Mouse (Mus musculus): ENCODE results near the gene Gm6685. TPM values are rescaled to one million over a fixed set of nuclear protein-coding genes. Genes with fewer than 3 reads are reported as not detected.

Gm6685 gene
- polyA plus RNA-seq (2014; fragmentation: Illumina TruSeq; extraction: RNeasy Lipid Tissue Mini Kit (QIAGEN cat#74804)), result not detected

GRCm38 (mm10) chr11:28339224-28340150 is at the start of gene Gm6685:
TSS of gene Gm6685 (minus strand) at chr11:28339867.

Other genes starting within 250 kb of the Gm6685 start
- 5.1 TPM for gene Ccdc85a, start 244.5 kb upstream of the Gm6685 start, polyA plus RNA-seq (2014; fragmentation: Illumina TruSeq; extraction: RNeasy Lipid Tissue Mini Kit (QIAGEN cat#74804))